Mouse (Mus musculus): Measurements from ENCODE around the gene Lamc2. TPM values are rescaled to one million over a fixed set of nuclear protein-coding genes. Genes with fewer than 3 reads are reported as not detected.
"Not testable (repeated sequence)": the region's sequence is repeated elsewhere in the genome, so short reads cannot be mapped to it uniquely, and the experiment has no call there.

Gene Lamc2
- polyA plus RNA-seq, 1 experiment from 2014 or later = 2.9 TPM

- WGBS = 32% methylated on average over 9 of the region's 9 CpGs
- Histone ChIP-seq H3K4me2 (ENCODE audit: low read length) (no peak overlapping the region), H3K9me3 (replicated peaks; ENCODE audit: control insufficient read depth, low read length, poor library complexity, severe bottlenecking) (no peaks in the 10 kb centered on the region), H3K27ac (ENCODE audit: low read length) (no peak overlapping the region; the same call in 1 of the 2 replicates), H3K9ac (ENCODE audit: low read depth, low read length) (no peak overlapping the region), H3K4me1 (ENCODE audit: control insufficient read depth, insufficient read depth, low read length) (peaks cover 4% of the 10 kb centered on the region; the same call in 1 of the 2 replicates), H3K4me3 (ENCODE audit: low read depth, low read length) (no peak overlapping the region), H3K27me3 (ENCODE audit: control insufficient read depth, insufficient read depth, low read depth, low read length) (no peaks in the 10 kb centered on the region; the same call in 1 of the 2 replicates), H3K36me3 (ENCODE audit: control insufficient read depth, insufficient read depth, low read length) (peaks cover 3% of the 10 kb centered on the region; the same call in 1 of the 2 replicates)
- ATAC-seq = peak; percentile 55
Observed at GRCm38 (mm10) chr1:153091438-153092236, 94.6 kb downstream of the Lamc2 start.

GRCm38 (mm10) chr1:153090807-153091206, 95.4 kb downstream of the Lamc2 start:
- Histone ChIP-seq H3K4me2 (ENCODE audit: low read length) (no peak overlapping the region), H3K27me3 (ENCODE audit: control insufficient read depth, insufficient read depth, low read depth, low read length) (no peaks in the 10 kb centered on the region; the same call in 1 of the 2 replicates), H3K9ac (ENCODE audit: low read depth, low read length) (no peak overlapping the region), H3K27ac (ENCODE audit: low read length) (no peak overlapping the region), H3K4me3 (ENCODE audit: low read depth, low read length) (no peak overlapping the region), H3K4me1 (ENCODE audit: control insufficient read depth, insufficient read depth, low read length) (no peaks in the 10 kb centered on the region; the same call in 1 of the 2 replicates), H3K36me3 (ENCODE audit: control insufficient read depth, insufficient read depth, low read length) (peaks cover 3% of the 10 kb centered on the region; the same call in 1 of the 2 replicates), H3K9me3 (replicated peaks; ENCODE audit: control insufficient read depth, low read length, poor library complexity, severe bottlenecking) (no peaks in the 10 kb centered on the region)
- no peak for ATAC-seq
- 92% methylated on average over 4 of the region's 4 CpGs for WGBS

- Histone ChIP-seq H3K9ac (ENCODE audit: low read depth, low read length) (no peak overlapping the region), H3K36me3 (ENCODE audit: control insufficient read depth, insufficient read depth, low read length) (peaks cover 3% of the 10 kb centered on the region; the same call in 1 of the 2 replicates), H3K27me3 (ENCODE audit: control insufficient read depth, insufficient read depth, low read depth, low read length) (no peaks in the 10 kb centered on the region; the same call in 1 of the 2 replicates), H3K27ac (ENCODE audit: low read length) (no peak overlapping the region), H3K4me3 (ENCODE audit: low read depth, low read length) (no peak overlapping the region), H3K9me3 (replicated peaks; ENCODE audit: control insufficient read depth, low read length, poor library complexity, severe bottlenecking) (no peaks in the 10 kb centered on the region), H3K4me1 (ENCODE audit: control insufficient read depth, insufficient read depth, low read length) (no peaks in the 10 kb centered on the region), H3K4me2 (ENCODE audit: low read length) (no peak overlapping the region)
- 66% methylated on average over 2 of the region's 2 CpGs for WGBS
- no peak for ATAC-seq
Observed at GRCm38 (mm10) chr1:153090081-153090480, 96.2 kb downstream of the Lamc2 start.

GRCm38 (mm10) chr1:153087771-153088170, 98.5 kb downstream of the Lamc2 start:
- H3K9ac ChIP-seq (ENCODE audit: low read depth, low read length) = no peak overlapping the region

GRCm38 (mm10) chr1:153085198-153085597, 101.0 kb downstream of the Lamc2 start:
- 0 out of 2 replicates have a peak, but pooled peaks cover 3% of the 10 kb centered on the region for H3K36me3 ChIP-seq (ENCODE audit: control insufficient read depth, insufficient read depth, low read length)
- no peaks in the 10 kb centered on the region for H3K27me3 ChIP-seq (ENCODE audit: control insufficient read depth, insufficient read depth, low read depth, low read length)
- ATAC-seq = no peak
- no peak overlapping the region for H3K4me3 ChIP-seq (ENCODE audit: low read depth, low read length)
- WGBS = 90% methylated on average over 5 of the region's 5 CpGs
- H3K9ac ChIP-seq (ENCODE audit: low read depth, low read length) = no peak overlapping the region
- H3K9me3 ChIP-seq (replicated peaks; ENCODE audit: control insufficient read depth, low read length, poor library complexity, severe bottlenecking) = no peaks in the 10 kb centered on the region
- no peak overlapping the region for H3K4me2 ChIP-seq (ENCODE audit: low read length)
- no peaks in the 10 kb centered on the region for H3K4me1 ChIP-seq (ENCODE audit: control insufficient read depth, insufficient read depth, low read length)
- H3K27ac ChIP-seq (ENCODE audit: low read length) = no peak overlapping the region

More at GRCm38 (mm10) chr1:153087771-153088170, 98.5 kb downstream of the Lamc2 start:
- H3K4me3 ChIP-seq (ENCODE audit: low read depth, low read length) = no peak overlapping the region
- no peaks in the 10 kb centered on the region for H3K9me3 ChIP-seq (replicated peaks; ENCODE audit: control insufficient read depth, low read length, poor library complexity, severe bottlenecking)
- H3K36me3 ChIP-seq (ENCODE audit: control insufficient read depth, insufficient read depth, low read length) = 0 out of 2 replicates have a peak, but pooled peaks cover 3% of the 10 kb centered on the region
- no peak overlapping the region for H3K4me2 ChIP-seq (ENCODE audit: low read length)
- no peaks in the 10 kb centered on the region for H3K4me1 ChIP-seq (ENCODE audit: control insufficient read depth, insufficient read depth, low read length)
- H3K27ac ChIP-seq (ENCODE audit: low read length) = no peak overlapping the region
- no peaks in the 10 kb centered on the region for H3K27me3 ChIP-seq (ENCODE audit: control insufficient read depth, insufficient read depth, low read depth, low read length)
- no peak for ATAC-seq
- WGBS = 85% methylated on average over 5 of the region's 5 CpGs

- Histone ChIP-seq H3K27ac (ENCODE audit: low read length) (no peak overlapping the region), H3K36me3 (ENCODE audit: control insufficient read depth, insufficient read depth, low read length) (0 out of 2 replicates have a peak, but pooled peaks cover 3% of the 10 kb centered on the region), H3K9ac (ENCODE audit: low read depth, low read length) (no peak overlapping the region), H3K4me3 (ENCODE audit: low read depth, low read length) (no peak overlapping the region), H3K4me1 (ENCODE audit: control insufficient read depth, insufficient read depth, low read length) (no peaks in the 10 kb centered on the region), H3K27me3 (ENCODE audit: control insufficient read depth, insufficient read depth, low read depth, low read length) (no peaks in the 10 kb centered on the region), H3K4me2 (ENCODE audit: low read length) (no peak overlapping the region), H3K9me3 (replicated peaks; ENCODE audit: control insufficient read depth, low read length, poor library complexity, severe bottlenecking) (no peaks in the 10 kb centered on the region)
- ATAC-seq = 0 out of 2 replicates have a peak, but pooled peaks have one; percentile 39
- WGBS = 65% methylated on average over 6 of the region's 6 CpGs
Observed at GRCm38 (mm10) chr1:153084191-153084590, 102.1 kb downstream of the Lamc2 start.

- not testable (repeated sequence) for H3K27ac ChIP-seq (ENCODE audit: low read length); ATAC-seq; H3K4me2 ChIP-seq (ENCODE audit: low read length); H3K9me3 ChIP-seq (replicated peaks; ENCODE audit: control insufficient read depth, low read length, poor library complexity, severe bottlenecking); H3K27me3 ChIP-seq (ENCODE audit: control insufficient read depth, insufficient read depth, low read depth, low read length); H3K4me3 ChIP-seq (ENCODE audit: low read depth, low read length); H3K36me3 ChIP-seq (ENCODE audit: control insufficient read depth, insufficient read depth, low read length); H3K9ac ChIP-seq (ENCODE audit: low read depth, low read length); H3K4me1 ChIP-seq (ENCODE audit: control insufficient read depth, insufficient read depth, low read length)
- WGBS = 90% methylated on average over 7 of the region's 14 CpGs
Observed at GRCm38 (mm10) chr1:153083233-153083632, 103.0 kb downstream of the Lamc2 start.

GRCm38 (mm10) chr1:153075955-153076354, 110.3 kb downstream of the Lamc2 start:
- ATAC-seq = no peak
- no peak overlapping the region for H3K4me3 ChIP-seq (ENCODE audit: low read depth, low read length)
- no peak overlapping the region for H3K4me2 ChIP-seq (ENCODE audit: low read length)
- no peak overlapping the region for H3K27ac ChIP-seq (ENCODE audit: low read length)
- 49% methylated on average over 6 of the region's 6 CpGs for WGBS
- peaks cover 6% of the 10 kb centered on the region; the same call in 1 of the 2 replicates for H3K27me3 ChIP-seq (ENCODE audit: control insufficient read depth, insufficient read depth, low read depth, low read length)
- H3K4me1 ChIP-seq (ENCODE audit: control insufficient read depth, insufficient read depth, low read length) = peaks cover 7% of the 10 kb centered on the region
- H3K9ac ChIP-seq (ENCODE audit: low read depth, low read length) = no peak overlapping the region
- H3K36me3 ChIP-seq (ENCODE audit: control insufficient read depth, insufficient read depth, low read length) = 0 out of 2 replicates have a peak, but pooled peaks cover 2% of the 10 kb centered on the region
- no peaks in the 10 kb centered on the region for H3K9me3 ChIP-seq (replicated peaks; ENCODE audit: control insufficient read depth, low read length, poor library complexity, severe bottlenecking)

Measured in midbrain, embryonic 16.5 days (tissue).